Mouse (Mus musculus): ENCODE measurements around the gene Zfpm1. TPM values are rescaled to one million over a fixed set of nuclear protein-coding genes. Genes with fewer than 3 reads are reported as not detected.

Zfpm1 gene
- polyA plus RNA-seq, 1 experiment from 2014 or later: 5.7 TPM

GRCm38 (mm10) chr8:122287742-122288141 lies 5.8 kb downstream of the Zfpm1 start:
- Histone ChIP-seq H3K9ac (no peak overlapping the region), H3K27ac (no peak overlapping the region), H3K4me3 (replicated peaks) (no peak overlapping the region), H3K4me2 (peak overlapping the region; percentile 16; the same call in 1 of the 2 replicates), H3K4me1 (peaks cover 54% of the 10 kb centered on the region), H3K27me3 (replicated peaks) (no peaks in the 10 kb centered on the region), H3K9me3 (no peaks in the 10 kb centered on the region), H3K36me3 (no peaks in the 10 kb centered on the region)
- no peak for ATAC-seq (ENCODE audit: insufficient read depth, low FRiP score, low read depth)
- WGBS: 68% methylated on average over 8 of the region's 8 CpGs

GRCm38 (mm10) chr8:122288344-122288743 lies 6.4 kb downstream of the Zfpm1 start:
- peaks cover 54% of the 10 kb centered on the region for H3K4me1 ChIP-seq
- WGBS: 71% methylated on average over 3 of the region's 3 CpGs

GRCm38 (mm10) chr8:122291075-122291474 lies 9.1 kb downstream of the Zfpm1 start:
- Histone ChIP-seq H3K4me2 (no peak overlapping the region), H3K4me3 (replicated peaks) (no peak overlapping the region), H3K36me3 (no peaks in the 10 kb centered on the region), H3K4me1 (peaks cover 57% of the 10 kb centered on the region), H3K9me3 (no peaks in the 10 kb centered on the region), H3K27ac (0 out of 2 replicates have a peak overlapping the region, but pooled peaks have one; percentile 26), H3K9ac (no peak overlapping the region), H3K27me3 (replicated peaks) (no peaks in the 10 kb centered on the region)
- ATAC-seq (ENCODE audit: insufficient read depth, low FRiP score, low read depth): no peak
- 50% methylated on average over 12 of the region's 12 CpGs for WGBS

More at GRCm38 (mm10) chr8:122288344-122288743, 6.4 kb downstream of the Zfpm1 start:
- Histone ChIP-seq H3K27me3 (replicated peaks) (no peaks in the 10 kb centered on the region), H3K4me3 (replicated peaks) (no peak overlapping the region), H3K9ac (no peak overlapping the region), H3K9me3 (no peaks in the 10 kb centered on the region), H3K4me2 (no peak overlapping the region), H3K27ac (peak overlapping the region; percentile 21; the same call in 1 of the 2 replicates), H3K36me3 (no peaks in the 10 kb centered on the region)
- no peak for ATAC-seq (ENCODE audit: insufficient read depth, low FRiP score, low read depth)

- H3K9me3 ChIP-seq: no peaks in the 10 kb centered on the region
- 0 out of 2 replicates have a peak overlapping the region, but pooled peaks have one; percentile 26 for H3K27ac ChIP-seq
- no peak overlapping the region for H3K4me3 ChIP-seq (replicated peaks)
- H3K27me3 ChIP-seq (replicated peaks): no peaks in the 10 kb centered on the region
- H3K36me3 ChIP-seq: no peaks in the 10 kb centered on the region
- ATAC-seq (ENCODE audit: insufficient read depth, low FRiP score, low read depth): no peak
- WGBS: 61% methylated on average over 10 of the region's 10 CpGs
- H3K9ac ChIP-seq: no peak overlapping the region
- peaks cover 59% of the 10 kb centered on the region for H3K4me1 ChIP-seq
- H3K4me2 ChIP-seq: no peak overlapping the region
These were observed 9.6 kb downstream of the Zfpm1 start for GRCm38 (mm10) chr8:122291549-122291948.

GRCm38 (mm10) chr8:122293484-122293883 lies 11.5 kb downstream of the Zfpm1 start:
- H3K4me1 ChIP-seq: peaks cover 74% of the 10 kb centered on the region
- H3K27ac ChIP-seq: peak overlapping the region; percentile 57
- no peak overlapping the region for H3K9ac ChIP-seq

GRCm38 (mm10) chr8:122294273-122294683 lies 12.3 kb downstream of the Zfpm1 start:
- WGBS: 9% methylated on average over 7 of the region's 7 CpGs
- H3K4me2 ChIP-seq: 0 out of 2 replicates have a peak overlapping the region, but pooled peaks have one; percentile 21
- H3K4me3 ChIP-seq (replicated peaks): no peak overlapping the region
- H3K9ac ChIP-seq: no peak overlapping the region
- H3K4me1 ChIP-seq: peaks cover 80% of the 10 kb centered on the region
- H3K27ac ChIP-seq: peak overlapping the region; percentile 28
- no peaks in the 10 kb centered on the region for H3K27me3 ChIP-seq (replicated peaks)
- no peaks in the 10 kb centered on the region for H3K36me3 ChIP-seq
- no peaks in the 10 kb centered on the region for H3K9me3 ChIP-seq
- peak; percentile 91 for ATAC-seq (ENCODE audit: insufficient read depth, low FRiP score, low read depth)

More at GRCm38 (mm10) chr8:122293484-122293883, 11.5 kb downstream of the Zfpm1 start:
- no peak for ATAC-seq (ENCODE audit: insufficient read depth, low FRiP score, low read depth)
- Histone ChIP-seq H3K27me3 (replicated peaks) (no peaks in the 10 kb centered on the region), H3K9me3 (no peaks in the 10 kb centered on the region), H3K36me3 (no peaks in the 10 kb centered on the region), H3K4me2 (no peak overlapping the region), H3K4me3 (replicated peaks) (no peak overlapping the region)
- 59% methylated on average over 10 of the region's 10 CpGs for WGBS

GRCm38 (mm10) chr8:122295389-122295788 lies 13.4 kb downstream of the Zfpm1 start:
- Histone ChIP-seq H3K4me1 (peaks cover 80% of the 10 kb centered on the region), H3K9me3 (no peaks in the 10 kb centered on the region), H3K27ac (peak overlapping the region; percentile 80; the same call in 1 of the 2 replicates), H3K9ac (peak overlapping the region; percentile 8; the same call in 1 of the 2 replicates), H3K4me2 (no peak overlapping the region), H3K4me3 (replicated peaks) (no peak overlapping the region), H3K36me3 (no peaks in the 10 kb centered on the region), H3K27me3 (replicated peaks) (no peaks in the 10 kb centered on the region)
- WGBS: 62% methylated on average over 9 of the region's 9 CpGs
- ATAC-seq (ENCODE audit: insufficient read depth, low FRiP score, low read depth): no peak

GRCm38 (mm10) chr8:122296173-122297001 lies 14.4 kb downstream of the Zfpm1 start:
- peak; percentile 28 for ATAC-seq (ENCODE audit: insufficient read depth, low FRiP score, low read depth)
- 24% methylated on average over 24 of the region's 24 CpGs for WGBS
- Histone ChIP-seq H3K27ac (peak overlapping the region; percentile 80), H3K9me3 (no peaks in the 10 kb centered on the region), H3K27me3 (replicated peaks) (no peaks in the 10 kb centered on the region), H3K36me3 (no peaks in the 10 kb centered on the region), H3K4me1 (peaks cover 81% of the 10 kb centered on the region), H3K9ac (no peak overlapping the region), H3K4me3 (replicated peaks) (no peak overlapping the region), H3K4me2 (peak overlapping the region; percentile 22; the same call in 1 of the 2 replicates)

- H3K9me3 ChIP-seq: no peaks in the 10 kb centered on the region
- H3K9ac ChIP-seq: no peak overlapping the region
- no peaks in the 10 kb centered on the region for H3K36me3 ChIP-seq
- no peak overlapping the region for H3K4me2 ChIP-seq
- H3K27me3 ChIP-seq (replicated peaks): no peaks in the 10 kb centered on the region
- ATAC-seq (ENCODE audit: insufficient read depth, low FRiP score, low read depth): no peak
- 65% methylated on average over 16 of the region's 16 CpGs for WGBS
- H3K27ac ChIP-seq: peak overlapping the region; percentile 1
- no peak overlapping the region for H3K4me3 ChIP-seq (replicated peaks)
- peaks cover 77% of the 10 kb centered on the region for H3K4me1 ChIP-seq
These were observed 17.8 kb downstream of the Zfpm1 start for GRCm38 (mm10) chr8:122299581-122300254.

GRCm38 (mm10) chr8:122301081-122301480 lies 19.1 kb downstream of the Zfpm1 start:
- Histone ChIP-seq H3K9ac (no peak overlapping the region), H3K27ac (0 out of 2 replicates have a peak overlapping the region, but pooled peaks have one; percentile 32), H3K4me3 (replicated peaks) (no peak overlapping the region), H3K4me2 (no peak overlapping the region), H3K27me3 (replicated peaks) (no peaks in the 10 kb centered on the region), H3K9me3 (no peaks in the 10 kb centered on the region), H3K4me1 (peaks cover 63% of the 10 kb centered on the region), H3K36me3 (no peaks in the 10 kb centered on the region)
- no peak for ATAC-seq (ENCODE audit: insufficient read depth, low FRiP score, low read depth)
- 76% methylated on average over 13 of the region's 13 CpGs for WGBS

- peak overlapping the region; percentile 49 for H3K27ac ChIP-seq
- peak; percentile 5; the same call in 1 of the 2 replicates for ATAC-seq (ENCODE audit: insufficient read depth, low FRiP score, low read depth)
- H3K4me3 ChIP-seq (replicated peaks): no peak overlapping the region
- H3K9ac ChIP-seq: no peak overlapping the region
- no peaks in the 10 kb centered on the region for H3K27me3 ChIP-seq (replicated peaks)
- WGBS: 67% methylated on average over 5 of the region's 5 CpGs
- peaks cover 58% of the 10 kb centered on the region for H3K4me1 ChIP-seq
- no peaks in the 10 kb centered on the region for H3K9me3 ChIP-seq
- H3K36me3 ChIP-seq: no peaks in the 10 kb centered on the region
- H3K4me2 ChIP-seq: no peak overlapping the region
These were observed 19.9 kb downstream of the Zfpm1 start for GRCm38 (mm10) chr8:122301866-122302265.

GRCm38 (mm10) chr8:122303451-122303850 lies 21.5 kb downstream of the Zfpm1 start:
- no peaks in the 10 kb centered on the region for H3K27me3 ChIP-seq (replicated peaks)
- no peaks in the 10 kb centered on the region for H3K9me3 ChIP-seq
- H3K4me3 ChIP-seq (replicated peaks): no peak overlapping the region
- peak overlapping the region; percentile 49; the same call in 1 of the 2 replicates for H3K27ac ChIP-seq
- no peak overlapping the region for H3K4me2 ChIP-seq
- no peaks in the 10 kb centered on the region for H3K36me3 ChIP-seq
- no peak overlapping the region for H3K9ac ChIP-seq
- 55% methylated on average over 6 of the region's 6 CpGs for WGBS
- H3K4me1 ChIP-seq: peaks cover 50% of the 10 kb centered on the region; the same call in 1 of the 2 replicates
- no peak for ATAC-seq (ENCODE audit: insufficient read depth, low FRiP score, low read depth)

All from stomach, embryonic 15.5 days (tissue).